Mouse (Mus musculus) c-Kit-positive CD71-positive TER-119-negative erythroid progenitor cells, embryonic 14.5 days (primary cell): Measurements from ENCODE around the gene Slc6a17.
A peak's percentile ranks its signal among the peaks of the same experiment; 100 is the strongest.

Experiments used
- DNase-seq: peaks from one replicate; pipeline ENCODE4 v3.0.0-alpha.2; 2013; ENCODE audit warnings: low read depth

Slc6a17 gene

DNA sequence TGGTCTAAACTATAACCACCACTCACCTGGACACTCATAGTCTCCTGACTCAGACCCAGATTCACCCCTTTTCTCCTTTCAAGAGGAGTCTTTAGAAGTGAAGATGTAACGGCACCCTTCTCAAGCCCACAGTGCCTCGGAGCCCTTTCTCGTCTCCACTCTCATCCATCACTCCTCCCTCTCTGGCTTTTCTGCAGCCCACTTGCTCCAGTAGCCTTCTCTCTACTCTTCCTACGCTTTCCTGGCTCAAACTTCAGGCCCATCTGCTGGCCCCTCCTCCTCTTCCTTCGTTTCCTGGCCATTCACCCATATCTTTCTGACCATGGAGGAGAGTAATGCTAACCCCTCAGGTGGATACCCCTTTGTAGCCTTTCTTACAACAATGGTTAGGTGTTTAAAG is 3.1 kb upstream of the Slc6a17 start:
- DNase-seq, result no peak

DNA sequence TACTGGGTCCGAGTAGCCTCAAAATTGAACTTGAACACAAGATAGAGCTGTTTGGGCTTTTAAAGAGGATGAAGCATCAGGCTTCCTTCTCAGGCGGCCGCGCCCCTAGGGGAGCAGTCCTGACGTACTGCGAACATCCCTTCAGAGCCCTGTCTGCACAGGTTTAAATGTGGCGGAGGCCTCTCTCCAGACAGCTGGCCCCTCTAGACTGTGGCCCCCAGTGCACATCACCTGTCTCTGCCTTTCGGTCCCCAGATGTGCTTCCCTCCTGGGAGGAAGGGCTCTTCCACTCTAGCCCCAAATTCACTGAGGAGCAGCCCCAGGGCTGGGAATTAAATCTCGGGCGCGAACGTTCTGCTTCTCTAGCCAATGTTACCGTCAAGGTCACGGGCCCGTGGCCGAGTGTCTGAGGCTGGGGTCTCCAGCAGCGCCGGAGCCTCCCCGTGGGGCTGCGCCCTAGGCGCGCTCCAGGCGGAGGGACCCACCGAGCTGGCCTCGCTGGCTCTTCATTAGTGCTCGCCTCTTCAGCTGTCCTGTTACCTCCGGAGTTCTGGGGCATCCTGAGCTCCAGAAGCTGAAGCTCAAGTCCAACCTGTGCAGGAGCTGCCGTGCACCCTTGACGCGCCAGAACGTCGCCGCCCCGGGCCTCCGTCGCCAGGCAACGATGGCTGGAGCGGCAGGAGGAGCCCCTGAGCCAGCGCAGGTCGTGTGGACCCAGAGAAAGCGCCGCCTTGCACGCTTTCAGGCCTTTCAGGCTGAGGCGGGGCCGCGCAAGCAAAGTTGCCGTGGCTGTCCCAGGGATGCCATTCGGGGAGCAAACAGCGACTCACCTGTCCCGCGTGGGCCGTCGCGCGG is 815 bp downstream of the Slc6a17 start:
- DNase-seq, result no peak

DNA sequence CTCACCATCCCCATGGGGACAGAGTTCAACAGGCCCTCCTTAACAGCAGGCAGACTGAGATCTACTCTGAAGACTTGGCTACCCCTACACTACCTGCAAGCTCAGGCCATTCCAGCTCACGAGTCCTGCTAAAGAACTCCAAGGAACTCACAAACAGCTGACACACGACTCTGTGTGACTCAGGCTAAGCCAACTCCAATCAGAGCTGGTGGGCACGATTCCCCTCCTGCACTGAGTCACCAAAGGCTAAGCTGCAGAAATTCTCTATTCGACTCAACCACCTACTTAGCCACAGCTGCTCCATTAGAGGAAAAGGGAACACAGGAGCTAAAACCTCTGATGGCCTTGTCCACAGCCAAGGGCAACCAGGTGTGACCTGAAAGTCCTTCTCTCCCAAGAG is 1.8 kb downstream of the Slc6a17 start:
- DNase-seq, result no peak

DNA sequence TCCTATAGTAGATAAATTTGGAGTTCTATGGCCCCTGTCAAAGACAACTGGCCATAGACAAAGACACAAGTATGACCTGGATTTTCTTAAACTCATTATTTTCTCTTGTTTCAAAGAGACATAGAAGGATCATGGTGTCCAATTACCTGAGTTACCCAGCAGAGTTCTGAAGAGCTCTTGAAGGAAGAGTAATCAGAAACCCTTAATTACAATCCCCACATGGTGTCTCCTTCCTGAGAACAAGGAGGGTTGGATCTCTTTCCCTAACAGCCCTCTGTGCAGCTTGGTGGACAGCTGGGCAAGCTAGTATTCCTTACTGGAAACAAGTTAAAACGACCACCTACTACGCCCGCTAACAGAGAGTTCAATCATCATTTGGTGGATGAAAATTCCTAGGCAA is 6.4 kb downstream of the Slc6a17 start:
- DNase-seq, result no peak

DNA sequence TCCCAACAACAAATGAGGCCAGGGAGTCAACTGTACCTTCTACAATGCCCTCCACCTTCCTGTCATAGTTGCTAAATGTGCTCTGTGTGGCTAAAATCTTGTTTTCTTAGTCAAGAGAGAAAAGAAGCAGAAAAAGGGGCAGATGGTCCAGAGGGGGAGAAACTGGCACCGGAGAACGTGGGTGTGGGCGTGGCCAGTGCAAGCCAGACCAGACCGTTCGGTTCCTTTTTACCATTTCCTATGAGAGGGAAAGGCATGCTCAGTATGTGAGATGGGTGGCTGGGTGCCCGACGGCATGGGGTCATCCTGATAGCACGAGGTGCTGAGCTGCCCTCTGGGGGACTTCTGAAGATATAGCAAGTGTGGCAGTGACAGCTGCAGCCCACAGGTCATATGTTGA is 9.1 kb downstream of the Slc6a17 start:
- DNase-seq, result no peak

DNA sequence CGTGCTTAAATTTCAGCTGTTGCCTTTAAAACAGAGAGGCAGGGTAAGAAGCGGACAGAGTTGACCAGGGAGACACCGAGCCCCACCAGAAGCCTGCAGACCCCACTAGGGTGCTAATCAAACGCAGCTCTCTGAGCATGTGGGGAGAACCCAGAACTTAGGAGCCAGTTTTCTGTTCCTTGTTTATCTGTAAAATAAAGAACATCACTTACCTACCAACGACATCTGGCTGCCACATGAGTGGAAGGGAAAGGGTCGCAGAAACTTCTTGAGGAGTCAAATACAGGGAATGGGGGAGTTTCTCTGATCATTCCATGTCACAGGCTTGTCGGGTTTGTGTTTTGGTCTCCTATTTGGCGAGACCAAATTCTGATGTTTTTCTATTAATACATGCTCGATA is 9.9 kb downstream of the Slc6a17 start:
- no peak for DNase-seq

DNA sequence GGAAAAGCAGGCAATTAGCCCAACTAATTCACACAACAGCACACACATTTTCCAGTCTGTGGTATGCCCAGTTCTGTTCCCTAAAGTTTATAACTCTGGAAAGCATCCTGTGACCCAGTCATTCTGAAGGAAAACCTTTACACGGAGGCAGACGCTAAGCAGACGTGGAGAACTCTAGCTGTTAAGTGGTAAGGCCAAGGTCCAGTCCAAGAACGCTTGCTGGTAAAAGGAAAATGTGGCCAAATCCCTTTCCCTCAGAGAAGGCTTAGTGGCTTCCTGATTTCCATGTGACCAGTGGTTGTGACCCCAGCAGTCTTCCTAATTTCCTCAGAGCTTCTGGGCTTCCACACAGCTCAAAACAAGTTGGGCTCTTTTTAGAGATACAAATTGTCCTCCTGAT is 11.3 kb downstream of the Slc6a17 start:
- DNase-seq, result no peak

DNA sequence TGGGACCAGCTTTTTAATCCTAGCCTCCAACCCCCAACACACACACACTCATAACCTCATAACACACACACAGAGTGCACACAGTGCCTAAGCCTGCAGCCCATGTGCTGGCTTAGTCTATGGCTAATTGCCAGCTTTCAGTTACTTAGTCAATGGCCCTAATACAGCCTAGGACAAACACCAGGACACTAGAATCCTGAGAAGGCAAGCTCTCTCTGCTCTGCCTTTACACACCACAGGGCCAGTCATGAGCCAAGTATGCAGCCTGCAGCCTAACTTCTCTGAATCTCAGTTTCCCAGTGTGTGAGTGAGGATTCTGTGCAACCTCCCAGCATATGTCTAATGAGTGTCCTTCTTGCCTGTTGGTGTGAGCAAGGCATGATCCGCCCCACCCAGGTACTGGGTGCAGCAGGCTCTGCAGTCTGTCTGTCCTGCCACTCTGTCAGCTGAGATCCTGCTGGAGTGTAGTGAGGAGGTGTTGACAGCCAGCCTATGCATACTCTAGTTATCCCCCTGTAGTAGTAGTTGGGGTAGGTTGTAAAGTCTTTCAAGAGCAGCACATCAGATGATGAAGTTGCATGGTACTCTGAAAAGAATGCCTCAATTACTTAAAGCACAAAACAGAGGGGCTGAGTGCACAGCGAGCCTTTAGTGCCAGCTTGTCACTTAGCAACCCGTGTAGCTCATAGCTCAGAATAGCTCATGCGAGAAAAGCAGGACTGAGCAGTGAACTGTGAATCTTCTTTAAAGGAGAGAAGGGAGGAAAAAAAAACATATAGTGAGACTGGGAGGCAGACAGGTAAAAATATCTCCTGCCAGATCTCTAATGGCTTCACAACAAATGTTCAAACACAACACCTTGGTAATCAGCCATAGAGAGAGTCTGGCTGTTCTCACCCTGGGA is 12.1 kb downstream of the Slc6a17 start:
- no peak for DNase-seq

DNA sequence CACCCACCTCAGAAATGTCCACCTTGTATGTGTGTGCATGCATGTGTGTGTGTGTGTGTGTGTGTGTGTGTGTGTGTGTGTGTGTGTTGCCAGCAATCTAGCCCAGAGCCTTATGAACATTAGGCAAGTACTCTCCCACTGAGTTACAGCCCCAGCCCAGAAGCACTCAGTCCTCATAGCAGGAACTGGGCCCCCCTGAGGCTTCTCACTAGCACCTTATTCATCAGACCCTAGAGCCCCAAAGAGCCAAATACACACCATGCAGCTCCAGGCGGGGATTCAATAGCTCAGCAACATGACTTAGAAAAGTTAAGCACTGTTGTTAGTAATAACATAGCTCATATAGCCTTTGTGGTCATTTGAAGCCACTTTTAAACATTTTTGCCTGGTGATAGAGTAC is 13.3 kb downstream of the Slc6a17 start:
- DNase-seq, result no peak

DNA sequence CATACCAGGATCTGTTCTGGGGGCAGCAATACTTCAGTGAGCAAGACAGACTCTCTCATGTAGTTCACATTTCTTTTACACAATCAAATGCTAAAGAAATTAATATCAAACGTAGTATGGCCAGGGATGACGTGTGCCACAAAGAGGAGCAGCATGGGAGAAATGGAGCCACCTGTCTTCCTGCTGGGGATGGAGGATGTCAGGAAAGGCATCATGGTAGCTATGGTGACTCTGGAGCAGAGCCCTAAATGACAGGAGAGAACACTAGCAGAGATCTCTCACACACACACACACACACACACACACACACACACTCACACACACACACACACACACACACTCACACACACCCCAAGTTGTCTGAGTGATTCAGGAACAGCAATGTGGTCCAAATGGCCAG is 14.1 kb downstream of the Slc6a17 start:
- no peak for DNase-seq

DNA sequence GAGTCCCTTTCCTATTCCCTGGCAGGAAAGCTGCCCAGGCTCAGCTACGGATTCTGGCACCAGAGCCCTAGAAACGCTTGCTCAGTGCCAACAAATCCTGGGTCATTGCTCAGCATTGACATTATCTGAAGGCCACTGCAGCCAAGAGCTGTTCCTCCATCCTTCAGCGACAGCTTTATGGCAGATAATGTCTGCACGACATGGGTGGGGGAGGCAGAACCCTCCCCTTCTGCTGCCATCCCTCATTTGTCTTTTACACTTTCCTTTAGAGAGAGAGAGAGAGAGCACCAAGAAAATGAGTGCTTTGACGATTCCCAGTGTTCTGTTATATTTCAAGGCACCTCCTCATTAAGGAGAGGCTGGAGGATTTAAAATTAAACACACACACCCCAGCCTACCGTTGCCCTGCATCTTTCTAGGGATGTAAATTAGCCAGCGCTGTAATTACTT is 16.1 kb downstream of the Slc6a17 start:
- DNase-seq, result no peak

DNA sequence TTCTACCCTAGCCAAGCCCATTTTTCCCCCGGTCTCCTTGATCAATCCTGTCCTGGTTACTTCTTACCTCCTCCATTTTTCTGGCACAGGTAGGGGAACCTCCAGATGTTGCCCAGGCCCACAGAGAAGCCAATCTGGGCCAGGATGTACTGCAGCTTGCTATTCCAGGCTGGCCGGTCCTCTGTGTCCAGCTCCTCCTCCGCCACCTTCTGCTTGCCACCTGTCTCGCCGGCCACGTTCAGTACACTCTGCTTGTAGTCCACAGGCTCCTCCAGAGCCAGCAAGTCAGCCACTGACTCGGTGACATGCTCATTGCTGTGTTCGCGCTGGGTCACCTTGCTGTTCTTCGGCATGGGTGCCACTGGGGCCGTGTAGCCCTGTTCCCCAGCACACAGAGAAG is 17.5 kb downstream of the Slc6a17 start:
- DNase-seq, result no peak

DNA sequence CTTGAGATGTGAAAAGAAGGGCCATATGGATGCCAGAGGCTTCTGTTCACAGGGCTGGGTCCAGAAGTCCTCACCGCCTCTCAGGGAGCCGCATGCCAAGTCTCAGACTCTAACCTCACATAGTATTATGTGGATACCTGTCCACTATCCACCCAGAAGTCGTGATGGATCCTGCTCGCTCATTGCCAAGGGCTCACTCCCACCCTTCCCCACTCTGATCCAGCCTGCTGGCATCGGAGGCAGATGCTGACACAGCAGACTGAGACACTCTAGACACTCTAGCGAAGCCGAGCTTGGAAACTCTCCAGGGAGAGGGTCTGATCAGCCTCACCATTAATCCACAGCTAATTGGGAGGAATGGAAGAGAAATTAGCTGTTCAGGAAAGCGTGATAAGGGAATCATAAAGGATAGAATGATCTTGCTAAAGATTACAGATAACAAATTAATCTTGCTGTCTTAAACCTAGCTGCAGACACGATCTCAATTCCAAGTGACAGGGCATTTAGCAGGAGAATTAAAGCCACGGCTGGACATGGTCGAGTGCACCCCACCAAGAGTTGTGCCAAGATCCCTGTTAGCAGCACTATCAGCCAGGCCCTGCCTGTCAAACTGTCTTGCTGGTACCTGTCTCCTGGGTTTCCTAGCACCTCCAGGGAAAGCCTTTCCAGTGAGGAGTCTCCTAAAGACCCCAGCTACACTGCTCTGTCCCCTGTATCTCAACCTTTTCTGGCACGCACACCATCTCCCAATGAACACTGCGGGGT is 21.6 kb downstream of the Slc6a17 start:
- DNase-seq, result no peak

DNA sequence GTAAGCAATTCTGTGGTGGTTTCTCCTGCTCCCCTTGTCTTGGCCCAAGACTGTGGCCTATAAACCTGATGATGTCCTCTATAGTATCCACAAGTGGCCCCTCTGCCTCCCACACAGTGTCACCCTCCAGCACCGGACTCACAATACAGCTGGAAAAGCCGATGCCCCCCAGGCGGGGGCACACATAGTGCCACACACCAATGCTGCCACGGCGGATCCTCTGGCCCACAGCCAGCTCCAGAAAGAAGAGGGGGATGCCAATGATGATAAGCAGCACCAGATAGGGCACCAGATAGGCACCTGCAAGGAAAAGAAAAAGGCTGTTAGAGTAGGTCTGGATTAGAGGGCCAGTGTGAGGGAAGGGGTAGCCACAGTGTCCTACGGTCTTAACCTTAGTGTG is 22.3 kb downstream of the Slc6a17 start:
- no peak for DNase-seq

DNA sequence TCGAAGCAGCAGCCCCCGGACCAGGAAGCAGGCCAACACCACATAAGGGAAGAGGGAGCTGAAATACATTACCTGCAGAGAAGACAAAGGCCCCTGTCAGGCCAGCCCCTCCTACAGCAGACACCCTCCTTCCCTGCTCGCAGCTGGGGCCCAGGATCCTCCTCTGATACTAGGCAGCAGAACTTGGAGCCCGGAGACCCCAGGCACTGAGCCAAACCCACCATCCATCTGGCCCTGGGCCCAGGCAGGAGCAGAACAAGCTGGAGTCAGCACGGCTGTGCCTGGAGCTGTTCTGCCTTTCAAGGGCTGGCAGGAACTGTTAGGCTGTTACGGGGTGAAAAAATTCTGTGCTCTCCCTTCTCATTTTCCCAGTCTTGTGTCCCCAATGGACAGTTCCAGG is 26.4 kb downstream of the Slc6a17 start:
- DNase-seq, result no peak

DNA sequence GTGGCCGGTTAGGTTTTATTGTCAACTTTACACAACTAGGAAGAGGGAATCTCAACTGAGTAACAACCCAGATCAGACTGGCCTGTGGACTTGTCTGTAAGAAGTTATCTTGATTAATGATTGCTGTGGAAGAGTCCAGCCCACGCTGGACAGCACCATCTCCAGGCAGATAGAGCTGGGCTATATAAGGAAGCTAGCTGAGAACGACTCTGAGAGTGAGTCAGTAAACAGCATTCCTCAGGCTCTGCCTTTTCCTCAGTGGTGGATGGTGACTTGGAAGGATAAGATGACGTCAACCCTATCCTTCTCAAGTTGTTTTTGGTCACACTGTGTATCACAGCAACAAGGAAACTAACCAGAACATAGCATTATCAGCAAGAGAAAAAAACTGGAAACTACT is 29.2 kb downstream of the Slc6a17 start:
- no peak for DNase-seq

DNA sequence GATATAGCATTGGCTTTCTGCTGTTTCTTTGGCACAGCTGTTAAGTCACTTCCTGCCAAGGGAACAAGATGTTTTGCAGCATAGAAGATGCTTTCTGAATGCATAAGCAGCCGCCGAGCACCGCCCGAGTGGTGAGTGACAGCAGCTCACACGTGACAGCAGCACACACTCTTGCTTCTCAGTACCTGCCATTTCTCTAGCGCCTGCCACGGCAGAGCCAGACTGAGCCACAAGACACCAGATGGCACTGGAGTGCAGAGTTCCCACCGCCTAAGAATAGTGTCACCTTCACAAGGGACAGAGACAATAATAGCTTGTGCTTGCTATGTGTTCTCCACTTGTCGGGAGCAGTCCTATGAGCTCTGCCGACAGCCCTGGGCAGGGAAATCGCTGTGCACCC is 34.5 kb downstream of the Slc6a17 start:
- no peak for DNase-seq

DNA sequence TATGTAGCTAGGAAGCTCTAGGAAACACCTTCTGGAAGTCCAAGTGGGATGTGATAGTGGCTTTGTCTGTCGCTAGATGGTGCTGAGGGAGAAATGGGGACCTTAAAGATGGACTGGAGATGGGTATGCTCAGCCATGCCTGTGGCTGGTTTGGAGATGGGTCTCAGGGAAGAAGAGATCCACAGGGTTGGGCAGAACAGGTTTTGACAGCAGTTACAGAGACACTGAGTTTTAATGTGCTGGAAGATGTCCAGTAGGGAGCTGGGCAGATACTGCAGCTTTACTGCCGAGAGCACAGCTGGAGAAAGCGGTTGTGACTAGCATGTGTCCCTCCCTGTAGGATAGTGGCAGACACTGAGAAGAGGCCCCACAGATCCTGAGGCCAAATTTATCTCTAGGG is 37.2 kb downstream of the Slc6a17 start:
- no peak for DNase-seq

DNA sequence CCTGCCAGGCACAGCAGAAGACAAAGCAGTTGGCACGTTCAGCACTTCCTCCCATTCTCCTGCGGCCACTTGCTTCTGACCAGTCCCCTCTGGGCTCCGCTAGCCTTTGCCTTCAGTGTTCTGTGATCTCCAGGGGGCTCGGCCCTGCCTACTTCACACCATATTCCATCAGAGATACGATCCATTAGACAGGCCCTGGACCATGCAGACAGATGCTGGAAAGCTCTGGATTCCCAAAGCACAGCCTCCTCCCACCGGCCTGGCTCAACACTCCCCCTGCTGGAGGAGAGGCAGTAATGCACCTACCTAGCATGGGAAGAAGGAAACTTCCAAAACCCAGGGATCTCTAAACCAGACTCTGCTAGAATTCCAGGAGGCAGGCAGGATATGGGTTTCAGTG is 45.6 kb downstream of the Slc6a17 start:
- DNase-seq, result peak; percentile 11

DNA sequence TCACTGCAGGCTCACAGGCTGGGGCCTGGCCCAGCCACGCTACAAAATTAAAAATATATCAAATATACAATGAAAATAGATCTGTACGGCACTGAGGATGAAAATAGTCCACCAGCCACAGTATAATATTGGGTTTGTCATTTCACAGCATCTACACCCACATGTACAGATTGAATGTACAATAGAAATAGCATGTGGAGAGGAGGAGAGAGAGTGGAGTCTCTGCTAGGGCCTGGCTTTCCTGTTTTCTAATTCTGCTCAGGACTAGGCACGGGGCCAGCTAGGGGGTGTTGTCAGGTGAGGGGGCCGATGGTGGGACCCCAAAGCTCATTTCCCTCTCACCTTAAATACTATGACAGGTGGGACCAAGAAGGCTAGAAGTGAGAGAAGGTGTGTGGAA is 48.8 kb downstream of the Slc6a17 start:
- DNase-seq, result no peak

DNA sequence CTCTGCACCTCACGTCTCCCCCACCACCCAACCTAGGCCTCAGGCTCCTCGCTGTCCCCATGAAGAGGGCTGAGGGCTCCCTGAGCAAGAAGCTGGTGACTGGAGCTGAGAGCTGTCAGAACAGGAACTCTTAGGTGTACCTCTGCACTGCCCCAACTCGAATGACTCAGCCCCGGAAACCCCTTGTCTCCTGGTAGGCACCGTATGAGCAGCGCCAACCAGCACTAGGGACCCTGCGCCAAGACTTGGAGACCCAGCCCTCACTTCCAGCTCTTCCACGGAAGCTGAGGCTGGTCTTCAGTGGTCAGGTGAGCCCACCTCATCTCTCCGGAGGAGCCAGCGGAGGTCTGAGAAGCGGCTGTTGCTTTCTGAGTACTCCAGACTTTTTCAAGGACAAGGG is 49.7 kb downstream of the Slc6a17 start:
- no peak for DNase-seq

DNA sequence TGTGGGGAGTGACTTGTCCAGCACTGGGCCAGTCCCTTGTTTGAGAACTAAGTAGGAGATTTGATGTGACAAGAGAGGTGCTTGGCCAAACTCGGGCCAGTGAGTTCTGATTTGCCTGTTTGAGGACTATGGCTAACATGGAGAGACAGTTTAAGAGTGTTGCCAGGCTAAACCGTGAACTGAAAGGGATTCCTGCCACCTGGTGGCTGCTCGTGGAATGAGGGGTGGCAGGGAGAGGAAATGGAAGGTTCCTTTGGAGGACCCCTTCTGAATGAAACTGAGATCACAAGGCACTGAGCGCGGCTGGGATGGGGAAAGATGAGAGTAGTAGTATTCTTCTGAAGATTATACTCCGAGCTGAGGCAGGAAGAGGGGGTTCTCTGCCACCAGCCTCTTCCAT is 51.2 kb downstream of the Slc6a17 start:
- no peak for DNase-seq

DNA sequence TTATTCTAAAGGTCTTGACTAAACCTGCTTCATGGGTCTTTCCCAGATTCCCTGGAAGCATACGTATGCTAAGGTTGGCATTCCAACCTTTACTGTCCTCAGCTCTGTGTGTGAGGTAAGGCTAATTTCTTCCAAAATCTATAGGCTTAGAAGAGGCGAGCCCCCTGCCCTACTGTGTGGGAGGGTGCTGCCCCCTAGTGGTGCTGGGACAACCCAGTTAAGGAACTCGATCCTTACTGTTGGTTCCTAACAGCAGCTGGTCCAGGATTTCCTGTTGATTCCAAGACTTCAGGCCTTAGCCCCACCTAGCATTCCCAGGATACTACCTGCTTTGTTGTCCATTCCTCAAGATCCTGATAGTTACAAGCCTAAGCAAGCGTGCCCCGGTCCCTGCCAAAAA is 55.7 kb downstream of the Slc6a17 start:
- peak; percentile 16 for DNase-seq
